Mouse (Mus musculus): Measurements from ENCODE around the gene Olig2. TPM values are rescaled to one million over a fixed set of nuclear protein-coding genes. Genes with fewer than 3 reads are reported as not detected.

Gene Olig2
- total and polyA plus RNA-seq, 3 experiments: not detected

DNA sequence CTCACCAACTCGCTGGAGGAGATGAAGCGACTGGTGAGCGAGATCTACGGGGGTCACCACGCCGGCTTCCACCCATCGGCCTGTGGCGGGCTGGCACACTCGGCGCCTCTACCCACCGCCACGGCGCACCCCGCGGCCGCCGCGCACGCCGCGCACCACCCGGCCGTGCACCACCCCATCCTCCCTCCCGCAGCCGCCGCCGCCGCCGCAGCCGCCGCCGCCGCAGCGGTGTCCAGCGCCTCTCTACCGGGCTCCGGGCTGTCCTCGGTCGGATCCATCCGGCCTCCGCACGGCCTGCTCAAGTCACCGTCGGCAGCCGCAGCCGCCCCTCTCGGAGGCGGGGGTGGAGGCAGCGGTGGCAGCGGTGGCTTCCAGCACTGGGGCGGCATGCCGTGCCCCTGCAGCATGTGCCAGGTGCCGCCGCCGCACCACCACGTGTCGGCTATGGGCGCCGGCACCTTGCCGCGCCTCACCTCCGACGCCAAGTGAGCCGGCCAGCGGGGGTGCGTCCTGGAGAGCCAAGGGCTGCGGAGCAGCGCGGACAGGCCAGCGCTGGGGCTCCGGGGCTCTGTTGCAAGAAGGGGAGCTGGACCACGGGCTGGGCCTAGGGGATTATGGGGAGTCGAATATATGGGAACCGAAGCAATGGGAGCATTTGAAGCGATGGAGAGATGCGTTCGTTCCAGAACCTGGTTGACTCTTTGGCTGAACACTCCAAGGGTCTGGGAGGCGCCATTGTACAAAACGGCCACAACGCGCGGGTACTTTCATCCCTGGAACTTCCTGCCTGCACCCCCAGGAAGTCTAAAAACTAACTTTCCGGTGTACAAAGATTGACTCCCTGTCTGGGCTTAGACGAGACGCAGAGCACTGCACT, 1.9 kb downstream of the Olig2 start:
- H3K79me2 ChIP-seq (ENCODE audit: control insufficient read depth, insufficient read depth, low read length, poor library complexity): no peaks in the 10 kb centered on the region
- no peak overlapping the region for H3K9ac ChIP-seq (ENCODE audit: control insufficient read depth, low read depth, low read length, poor library complexity, severe bottlenecking)
- H3K36me3 ChIP-seq (ENCODE audit: control insufficient read depth in 1 of 2, insufficient read depth in 2 of 2, low read length in 2 of 2): no peaks in the 10 kb centered on the region
- no peaks in the 10 kb centered on the region for H3K27me3 ChIP-seq (ENCODE audit: control insufficient read depth in 1 of 2, insufficient read depth in 2 of 2, low read length in 2 of 2)
- no peak overlapping the region for H3K27ac ChIP-seq (ENCODE audit: control insufficient read depth, low read depth, low read length)
- no peak for DNase-seq (ENCODE audit: low read depth, low spot score)
- no peaks in the 10 kb centered on the region for H3K4me1 ChIP-seq (ENCODE audit: control insufficient read depth in 1 of 2, insufficient read depth in 2 of 2, low read length in 2 of 2)
- TF ChIP-seq GABPA (IDR thresholded peaks at IDR 0.05; ENCODE audit: low read depth, low read length) (no peak), MYB (IDR thresholded peaks at IDR 0.05; ENCODE audit: low read depth, low read length) (no peak), MEF2A (IDR thresholded peaks at IDR 0.05; ENCODE audit: extremely low read depth, insufficient replicate concordance, low read depth, low read length, poor library complexity, severe bottlenecking) (no peak)
- H3K4me3 ChIP-seq (ENCODE audit: control insufficient read depth in 1 of 2, insufficient read depth in 1 of 2, low read depth in 2 of 2, low read length in 2 of 2): no peak overlapping the region
- H3K9me3 ChIP-seq (replicated peaks; ENCODE audit: insufficient read depth, low read length): no peaks in the 10 kb centered on the region

- Histone ChIP-seq H3K9ac (ENCODE audit: control insufficient read depth, low read depth, low read length, poor library complexity, severe bottlenecking) (no peak overlapping the region), H3K9me3 (replicated peaks; ENCODE audit: insufficient read depth, low read length) (no peaks in the 10 kb centered on the region), H3K27ac (ENCODE audit: control insufficient read depth, low read depth, low read length) (no peak overlapping the region), H3K4me1 (ENCODE audit: control insufficient read depth in 1 of 2, insufficient read depth in 2 of 2, low read length in 2 of 2) (no peaks in the 10 kb centered on the region), H3K36me3 (ENCODE audit: control insufficient read depth in 1 of 2, insufficient read depth in 2 of 2, low read length in 2 of 2) (no peaks in the 10 kb centered on the region), H3K27me3 (ENCODE audit: control insufficient read depth in 1 of 2, insufficient read depth in 2 of 2, low read length in 2 of 2) (no peaks in the 10 kb centered on the region), H3K79me2 (ENCODE audit: control insufficient read depth, insufficient read depth, low read length, poor library complexity) (no peaks in the 10 kb centered on the region), H3K4me3 (ENCODE audit: control insufficient read depth in 1 of 2, insufficient read depth in 1 of 2, low read depth in 2 of 2, low read length in 2 of 2) (no peak overlapping the region)
- DNase-seq (ENCODE audit: low read depth, low spot score): no peak
- TF ChIP-seq ETS1 (IDR thresholded peaks at IDR 0.05; ENCODE audit: low read depth, low read length) (no peak), TCF12 (IDR thresholded peaks at IDR 0.05; ENCODE audit: low read depth, low read length) (no peak)
Measured at GRCm38 (mm10) chr16:91227760-91228043, 2.4 kb downstream of the Olig2 start.

- Histone ChIP-seq H3K9ac (ENCODE audit: control insufficient read depth, low read depth, low read length, poor library complexity, severe bottlenecking) (no peak overlapping the region), H3K27ac (ENCODE audit: control insufficient read depth, low read depth, low read length) (no peak overlapping the region), H3K9me3 (replicated peaks; ENCODE audit: insufficient read depth, low read length) (no peaks in the 10 kb centered on the region), H3K4me1 (ENCODE audit: control insufficient read depth in 1 of 2, insufficient read depth in 2 of 2, low read length in 2 of 2) (no peaks in the 10 kb centered on the region), H3K27me3 (ENCODE audit: control insufficient read depth in 1 of 2, insufficient read depth in 2 of 2, low read length in 2 of 2) (no peaks in the 10 kb centered on the region), H3K4me3 (ENCODE audit: control insufficient read depth in 1 of 2, insufficient read depth in 1 of 2, low read depth in 2 of 2, low read length in 2 of 2) (no peak overlapping the region), H3K36me3 (ENCODE audit: control insufficient read depth in 1 of 2, insufficient read depth in 2 of 2, low read length in 2 of 2) (no peaks in the 10 kb centered on the region), H3K79me2 (ENCODE audit: control insufficient read depth, insufficient read depth, low read length, poor library complexity) (no peaks in the 10 kb centered on the region)
- no peak for DNase-seq (ENCODE audit: low read depth, low spot score)
- TF ChIP-seq ZNF384 (IDR thresholded peaks at IDR 0.05; ENCODE audit: low read depth, low read length) (no peak), ETS1 (IDR thresholded peaks at IDR 0.05; ENCODE audit: low read depth, low read length) (no peak), JUND (IDR thresholded peaks at IDR 0.05; ENCODE audit: low read depth, low read length) (no peak), MAZ (IDR thresholded peaks at IDR 0.05; ENCODE audit: low read depth, low read length) (no peak), CHD2 (IDR thresholded peaks at IDR 0.05; ENCODE audit: low read length) (no peak), NRF1 (IDR thresholded peaks at IDR 0.05; ENCODE audit: insufficient read depth, low read depth, low read length, poor library complexity, severe bottlenecking) (no peak), E2F4 (IDR thresholded peaks at IDR 0.05; ENCODE audit: borderline replicate concordance, low read depth, low read length) (no peak), POLR2AphosphoS5 (IDR thresholded peaks at IDR 0.05; ENCODE audit: borderline replicate concordance, low read depth, low read length) (no peak), MAFK (IDR thresholded peaks at IDR 0.05; ENCODE audit: borderline replicate concordance, low read depth, low read length) (no peak), ELF1 (IDR thresholded peaks at IDR 0.05; ENCODE audit: low read depth, low read length) (no peak), GATA1 (IDR thresholded peaks at IDR 0.05; ENCODE audit: low read depth, low read length) (no peak), BHLHE40 (IDR thresholded peaks at IDR 0.05; ENCODE audit: borderline replicate concordance, low read depth, low read length) (no peak), RAD21 (IDR thresholded peaks at IDR 0.05; ENCODE audit: low read depth, low read length) (no peak), HCFC1 (IDR thresholded peaks at IDR 0.05; ENCODE audit: low read depth, low read length) (no peak)
Measured at GRCm38 (mm10) chr16:91228238-91229071, 3.2 kb downstream of the Olig2 start.

All from MEL (cell line).